Mouse (Mus musculus) urinary bladder, postnatal 4 days (tissue): ENCODE data around the gene Gm49366.
A peak's percentile ranks its signal among the peaks of the same experiment; 100 is the strongest.
"Not testable (repeated sequence)": the region's sequence is repeated elsewhere in the genome, so short reads cannot be mapped to it uniquely, and the experiment has no call there.

Experiments
- DNase-seq, 2 experiments: peaks; one replicate each; pipeline ENCODE4 v3.0.0; 2021 to 2022; ENCODE audit warnings: low spot score in 2 of 2

Gm49366 gene

DNA sequence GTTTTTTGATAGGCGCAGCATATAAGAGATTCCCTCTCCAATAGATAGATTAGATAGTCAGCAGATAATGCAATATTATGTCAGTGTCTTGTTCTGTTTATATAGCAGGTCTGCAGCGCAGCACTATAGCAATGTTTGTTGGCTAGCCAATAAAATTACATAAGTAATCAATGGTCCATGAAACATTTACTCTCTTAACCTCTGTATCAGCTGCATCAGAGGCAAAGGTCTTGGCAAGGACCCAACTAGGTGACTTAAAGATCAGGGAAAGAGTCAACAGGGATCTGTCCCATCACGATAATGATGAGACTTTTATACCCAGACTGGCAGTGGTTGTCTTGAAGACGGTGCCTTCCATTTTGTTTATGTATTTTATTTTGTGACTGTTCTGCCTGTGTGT is 5.9 kb upstream of the Gm49366 start:
- no peak for DNase-seq

DNA sequence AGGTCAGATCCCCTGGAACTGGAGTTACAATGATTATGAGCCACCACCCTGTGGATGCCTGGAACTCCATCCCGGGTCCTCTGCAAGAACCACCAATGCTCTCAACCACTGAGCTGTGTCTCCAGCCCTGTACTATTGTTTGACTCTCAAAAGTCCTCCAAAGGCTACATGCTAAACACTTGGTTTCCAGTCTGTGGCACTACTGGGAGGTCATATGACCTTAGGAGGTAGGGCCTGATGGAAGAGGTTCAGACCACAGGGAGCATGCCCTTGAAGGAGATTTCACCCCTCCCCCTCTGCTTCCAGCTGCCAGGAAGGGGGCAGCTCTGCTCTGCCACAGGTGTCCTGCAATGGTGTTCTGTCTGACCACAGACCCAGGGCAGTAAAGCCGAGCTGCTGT is 5.4 kb upstream of the Gm49366 start:
- DNase-seq, result not testable (repeated sequence)

DNA sequence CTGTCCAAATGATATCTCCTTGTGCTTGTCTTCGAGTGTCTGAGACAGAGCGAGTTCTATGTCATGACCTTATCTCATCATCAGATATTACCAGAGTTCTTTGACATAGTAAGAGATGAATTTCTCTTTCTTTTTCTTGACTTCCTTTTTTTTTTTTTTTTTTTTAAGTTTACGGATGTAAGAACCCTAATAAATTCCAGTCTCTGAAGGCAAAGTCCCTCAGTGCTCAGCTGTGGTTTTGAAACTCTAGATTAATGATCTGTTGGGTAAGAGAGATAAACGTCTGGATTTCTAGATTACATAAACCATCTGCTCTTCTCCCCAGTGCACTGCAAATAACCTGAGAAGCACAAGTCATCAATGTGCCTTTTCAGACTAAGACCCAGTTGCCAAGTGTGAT is 4.6 kb upstream of the Gm49366 start:
- DNase-seq, result no peak

DNA sequence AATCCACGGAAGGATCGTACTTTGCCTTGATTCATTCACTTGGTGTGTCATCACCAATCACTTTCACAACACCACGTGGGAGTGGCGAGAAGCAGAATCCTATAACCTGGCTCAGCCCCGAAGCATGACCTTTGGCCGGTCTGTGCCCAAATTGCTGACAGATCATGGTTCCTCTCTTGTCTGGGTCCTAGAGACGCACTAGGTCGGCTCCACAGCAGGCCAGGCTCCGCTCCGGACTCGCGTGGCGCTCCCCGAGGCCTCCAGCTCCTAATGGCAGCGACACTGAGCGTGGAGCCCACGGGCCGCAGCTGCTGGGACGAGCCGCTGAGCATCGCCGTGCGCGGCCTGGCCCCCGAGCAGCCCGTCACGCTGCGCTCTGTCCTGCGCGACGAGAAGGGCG is 494 bp upstream of the Gm49366 start, which contains the start of gene Acot4:
Gene Acot4, plus strand, starts transcription at position 139 of the 400 bp plus-strand sequence.
- DNase-seq, result not testable (repeated sequence)

DNA sequence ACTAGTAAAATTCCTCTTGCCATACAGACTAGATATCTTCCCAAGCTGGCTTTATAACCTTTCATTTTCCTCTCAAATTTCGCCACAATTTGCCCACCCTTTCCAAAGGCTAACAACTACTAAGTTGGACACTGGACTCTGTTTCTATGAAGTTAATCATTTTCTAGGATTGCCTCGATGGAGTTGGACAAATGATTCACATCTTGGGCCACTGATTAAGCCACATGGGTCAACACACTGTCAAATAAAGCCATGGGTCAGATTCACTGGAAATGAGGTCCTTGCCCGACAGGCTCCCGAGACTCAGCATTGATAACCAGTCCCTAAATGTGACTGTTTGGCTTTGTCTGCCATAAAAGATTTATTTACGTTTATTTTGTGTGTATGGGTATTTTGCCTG is 3.5 kb downstream of the Gm49366 start:
- no peak for DNase-seq

DNA sequence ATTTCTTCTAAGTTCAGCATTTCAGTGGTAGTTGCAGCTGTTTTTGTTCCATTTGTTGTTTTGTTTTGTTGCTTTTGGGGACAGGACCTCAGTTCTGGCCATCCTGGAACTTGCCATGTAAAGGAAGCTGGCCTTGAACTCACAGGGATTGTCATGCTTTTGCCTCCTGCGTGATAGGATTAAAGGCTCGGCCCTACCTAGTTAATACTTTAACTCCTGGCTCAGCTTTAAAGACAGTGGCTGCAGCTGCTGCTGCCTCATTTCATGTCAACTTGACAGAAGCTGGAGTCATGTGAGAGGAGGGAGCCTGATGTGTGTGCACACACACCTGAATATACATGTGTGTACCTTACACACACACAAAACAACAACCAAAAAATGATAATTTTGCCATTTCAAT is 5.3 kb downstream of the Gm49366 start:
- DNase-seq, result no peak

DNA sequence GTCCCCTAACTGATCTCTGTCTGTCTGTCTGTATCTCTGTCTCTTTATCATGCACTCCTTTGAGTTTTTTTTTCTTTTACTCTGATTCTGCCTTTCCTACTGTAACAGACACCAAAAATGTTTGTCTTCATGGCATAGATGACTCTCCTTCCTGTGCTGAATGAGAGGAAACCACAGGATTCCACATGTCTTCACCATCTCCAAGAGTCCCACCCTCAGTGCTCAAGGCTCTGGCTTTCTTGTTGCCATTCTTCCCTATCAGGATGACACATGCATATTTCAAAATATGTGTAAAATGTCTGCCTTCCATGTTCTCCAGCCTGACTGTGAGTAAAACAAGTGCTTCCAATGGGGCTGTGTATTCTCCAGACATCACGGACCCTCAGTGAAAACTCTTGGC is 8.2 kb downstream of the Gm49366 start:
- DNase-seq, result no peak

DNA sequence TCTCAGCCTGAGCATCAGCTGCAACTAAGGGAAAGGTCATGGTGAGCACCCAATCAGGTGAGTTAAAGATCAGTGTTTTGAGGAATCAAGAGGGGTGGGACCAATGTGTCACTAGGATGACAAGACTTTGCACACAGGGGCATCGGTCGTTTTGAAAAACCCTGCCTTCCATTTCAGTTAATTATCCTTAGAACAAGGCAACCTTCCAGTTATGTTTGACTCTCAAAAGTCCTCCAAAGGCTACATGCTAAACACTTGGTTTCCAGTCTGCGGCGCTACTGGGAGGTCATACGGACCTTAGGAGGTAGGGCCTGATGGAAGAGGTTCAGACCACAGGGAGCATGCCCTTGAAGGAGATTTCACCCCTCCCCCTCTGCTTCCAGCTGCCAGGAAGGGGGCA is 12.0 kb downstream of the Gm49366 start:
- DNase-seq, result not testable (repeated sequence)

DNA sequence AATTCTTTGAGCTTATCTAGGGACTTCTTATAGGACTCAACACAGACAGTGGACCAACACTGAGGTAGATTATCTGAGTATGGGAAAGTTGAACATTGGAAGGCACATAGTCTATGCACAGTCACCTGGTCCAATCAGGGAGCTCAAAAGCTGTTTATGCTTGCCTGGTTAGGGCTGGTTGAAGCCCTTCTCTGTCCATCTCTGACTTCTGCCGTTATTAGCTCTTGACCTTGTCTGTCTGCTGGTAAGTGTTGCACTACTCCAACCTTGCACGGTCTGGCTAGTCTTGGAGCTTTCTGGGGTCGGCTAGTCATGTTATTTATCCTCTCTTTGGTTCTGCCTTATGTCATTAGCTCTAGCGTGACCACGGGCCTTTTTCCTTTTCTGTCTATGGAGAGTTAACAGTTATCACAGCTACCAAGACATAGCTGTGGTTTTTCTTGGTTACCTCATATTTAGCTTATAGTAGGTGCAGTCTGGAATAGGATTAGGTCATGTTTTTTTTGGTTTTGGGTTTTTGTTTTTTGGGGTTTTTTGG is 13.3 kb downstream of the Gm49366 start, which contains the start of gene Acot3:
Gene Acot3, plus strand, starts transcription at position 208 of the 538 bp plus-strand sequence.
- no peak for DNase-seq

DNA sequence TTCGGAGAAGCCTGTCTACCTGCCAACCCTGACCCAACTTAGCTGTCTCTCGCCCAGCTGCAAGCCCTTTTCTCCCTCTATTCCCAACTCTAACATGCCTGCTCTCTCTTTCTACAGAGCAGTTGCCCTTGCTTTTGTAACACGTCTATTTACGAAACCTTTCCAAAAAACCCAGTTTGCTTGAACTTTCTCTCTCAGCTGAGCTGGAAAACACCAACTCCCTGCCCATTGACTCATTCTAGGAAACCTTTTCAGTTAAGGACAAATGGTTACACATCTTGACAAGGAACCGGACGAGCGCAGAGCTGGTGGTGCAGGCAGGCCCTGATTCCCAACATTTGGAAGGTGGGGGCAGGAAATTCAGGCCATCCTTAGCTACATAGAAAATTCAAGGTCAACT is 13.9 kb downstream of the Gm49366 start:
- no peak for DNase-seq

DNA sequence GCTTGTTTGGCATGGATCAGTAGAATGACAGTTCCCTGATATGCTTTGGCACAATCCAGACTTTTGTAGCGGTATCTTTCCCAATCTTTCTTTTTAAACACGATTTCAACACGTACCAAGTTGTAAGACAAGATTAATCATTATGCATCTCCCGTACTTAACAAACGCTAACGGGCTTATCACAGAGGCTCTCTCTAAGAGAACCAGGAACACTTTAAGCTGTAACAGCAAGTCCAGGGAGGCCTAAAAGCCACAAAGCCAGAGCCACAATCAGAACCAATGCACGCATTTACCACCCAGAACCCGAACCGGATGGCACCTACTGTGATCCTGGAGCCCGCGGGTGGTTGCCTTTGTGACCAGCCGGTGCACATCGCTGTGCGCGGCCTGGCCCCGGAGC is 14.4 kb downstream of the Gm49366 start:
- DNase-seq, result no peak

DNA sequence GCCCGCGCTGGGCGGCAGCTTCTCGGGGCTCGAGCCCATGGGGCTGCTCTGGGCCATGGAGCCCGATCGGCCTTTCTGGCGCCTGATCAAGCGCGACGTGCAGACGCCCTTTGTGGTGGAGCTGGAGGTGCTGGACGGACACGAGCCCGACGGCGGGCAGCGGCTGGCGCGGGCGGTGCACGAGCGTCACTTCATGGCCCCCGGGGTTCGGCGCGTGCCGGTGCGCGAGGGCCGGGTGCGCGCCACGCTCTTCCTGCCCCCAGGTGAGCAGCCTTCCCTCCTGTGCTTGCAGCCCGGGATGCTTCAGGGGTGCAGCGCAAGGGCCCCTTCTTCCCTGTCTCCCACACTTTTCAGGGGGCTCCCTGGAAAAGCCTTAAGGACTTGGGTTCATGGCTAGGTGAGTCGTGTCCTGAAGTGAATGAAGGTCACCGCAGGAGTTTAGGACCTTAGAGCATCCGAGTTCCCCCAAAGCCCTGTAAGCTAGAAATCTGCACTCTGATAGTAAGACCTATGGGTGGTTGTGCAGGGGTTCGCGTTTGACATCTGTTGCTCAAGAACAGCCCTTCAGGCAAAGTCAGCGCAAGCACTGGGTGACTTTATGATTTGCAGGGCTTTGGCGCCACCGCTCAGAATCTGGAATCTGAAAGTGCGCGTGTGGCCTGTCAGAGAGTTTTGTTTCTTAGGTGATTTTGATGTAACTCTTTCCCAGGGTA is 15.1 kb downstream of the Gm49366 start:
- DNase-seq, result no peak

DNA sequence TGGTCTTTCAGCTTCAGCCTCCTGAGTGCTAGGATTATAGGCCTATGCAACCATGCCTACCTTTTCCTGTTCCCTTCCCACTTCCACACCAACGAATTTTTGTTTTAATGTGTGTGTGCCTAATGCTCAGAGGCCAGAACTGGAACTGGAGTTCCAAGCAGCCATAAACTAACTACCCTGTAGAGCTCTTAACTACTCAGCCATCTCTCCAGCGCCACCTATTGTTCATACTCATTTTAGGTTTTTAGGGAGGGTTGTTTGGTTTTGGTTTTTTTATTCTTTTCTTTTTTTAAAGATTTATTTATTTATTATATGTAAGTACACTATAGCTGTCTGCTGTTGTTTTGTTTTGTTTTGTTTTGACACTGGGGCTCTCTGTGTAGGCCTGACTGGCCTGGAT is 22.2 kb downstream of the Gm49366 start:
- no peak for DNase-seq

DNA sequence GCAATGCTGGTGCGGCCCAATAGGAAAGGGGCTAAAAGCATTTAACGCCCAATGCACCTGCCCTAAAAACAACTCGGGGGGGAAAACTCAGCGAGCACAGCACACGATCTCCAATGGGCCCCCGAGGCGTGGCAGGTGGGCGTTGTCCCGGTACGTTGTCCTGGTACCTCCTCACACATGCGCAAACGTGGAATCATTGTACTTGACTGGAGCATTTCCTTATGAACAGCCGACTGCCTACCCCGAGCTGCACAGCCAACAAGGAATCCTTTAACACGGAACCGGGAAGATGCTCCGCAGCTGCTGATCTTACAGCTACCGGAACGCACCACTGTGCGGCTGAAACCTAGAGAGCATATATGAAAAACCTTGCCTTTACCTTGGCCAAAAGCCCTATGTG is 23.6 kb downstream of the Gm49366 start:
- DNase-seq, result no peak

DNA sequence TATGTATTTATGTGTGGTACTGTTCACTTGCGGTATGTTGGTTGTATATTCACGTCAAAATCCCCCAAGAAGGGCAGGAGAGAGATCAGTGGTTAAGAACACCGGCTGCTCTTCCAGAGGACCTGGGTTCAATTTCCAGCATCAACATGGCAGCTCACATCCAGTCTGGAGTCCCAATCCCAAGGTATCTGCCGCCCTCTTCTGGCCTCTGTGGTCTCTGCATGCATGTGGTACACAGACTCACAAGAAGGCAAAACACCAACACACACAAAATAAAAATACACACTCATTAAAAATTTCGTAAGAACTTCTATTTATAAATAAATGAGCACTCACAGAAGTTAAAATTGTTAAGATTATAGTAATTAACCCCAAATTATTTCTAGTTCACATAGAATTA is 24.5 kb downstream of the Gm49366 start:
- DNase-seq, result no peak

DNA sequence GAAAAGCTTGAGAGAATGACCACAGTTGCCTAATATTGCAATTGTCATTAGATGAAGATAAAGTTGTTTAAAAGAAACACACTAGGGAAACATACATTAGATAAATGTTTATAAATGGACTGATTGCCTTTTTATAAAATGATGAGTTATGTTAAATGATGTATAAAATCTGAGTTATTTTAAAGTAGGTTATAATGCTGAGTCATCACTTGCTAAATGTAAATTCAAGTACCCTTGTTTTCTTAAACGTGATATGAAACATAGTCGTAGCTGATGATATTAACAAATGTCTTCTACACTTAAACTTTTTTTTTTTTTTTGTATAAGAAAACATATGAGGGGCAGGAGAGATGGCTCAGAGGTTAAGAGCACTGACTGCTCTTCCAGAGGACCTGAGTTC is 25.1 kb downstream of the Gm49366 start:
- no peak for DNase-seq

DNA sequence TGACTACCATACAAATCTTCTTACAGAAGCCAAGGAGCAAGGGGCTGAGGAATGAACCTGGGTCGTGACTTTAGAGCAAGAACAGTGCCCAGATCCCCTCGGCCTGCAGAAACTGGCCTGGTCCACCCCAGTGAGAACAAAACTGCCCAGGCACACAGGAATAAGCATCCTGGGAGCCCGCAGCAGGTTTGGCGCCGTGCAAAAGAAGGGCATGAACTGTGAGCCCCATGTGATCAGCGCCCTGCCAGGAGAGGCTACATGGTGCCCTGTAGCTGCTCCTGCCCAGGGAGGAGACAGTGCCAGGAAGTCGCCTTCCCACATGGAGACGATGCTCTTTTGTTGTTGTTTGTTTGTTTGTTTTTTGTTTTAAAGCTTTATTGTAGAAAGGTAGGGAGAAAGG is 25.9 kb downstream of the Gm49366 start:
- no peak for DNase-seq

DNA sequence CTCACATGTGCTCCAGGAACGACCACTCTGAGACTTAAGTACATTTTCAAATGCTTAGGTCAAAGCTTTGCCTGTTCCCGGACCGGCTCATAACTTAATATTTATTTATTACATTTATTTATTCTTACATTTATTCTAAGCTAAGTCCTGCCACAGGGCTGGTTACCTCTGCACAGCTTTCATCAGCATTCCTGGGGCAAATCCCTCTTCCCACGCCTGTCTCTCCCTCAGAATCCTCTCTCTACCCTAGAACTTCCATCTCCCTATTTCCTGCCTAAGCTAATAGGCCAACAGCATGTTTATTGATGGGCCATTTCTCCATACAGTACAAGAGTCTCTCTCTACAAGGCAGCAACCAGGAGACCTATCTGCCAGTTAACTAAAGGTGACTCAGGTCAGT is 29.0 kb downstream of the Gm49366 start:
- no peak for DNase-seq

DNA sequence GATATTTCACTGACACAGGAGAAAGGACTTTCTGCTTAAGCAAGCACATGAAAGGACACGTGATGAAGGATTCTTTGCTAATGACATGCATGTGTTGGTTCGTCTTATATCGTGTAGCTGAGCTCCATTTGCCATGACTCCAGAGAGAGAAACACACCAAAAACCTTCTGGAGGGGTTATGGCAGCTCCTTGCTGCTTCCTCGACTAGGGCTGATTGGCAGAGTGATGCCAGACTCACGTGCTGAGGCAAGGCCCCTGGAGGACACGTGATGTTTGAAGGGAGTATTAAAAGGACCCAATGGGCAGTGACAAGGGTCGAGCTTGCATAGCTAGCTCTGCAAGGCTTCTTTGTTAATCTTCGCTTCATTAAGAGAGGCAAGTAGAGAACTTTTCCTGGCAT is 29.6 kb downstream of the Gm49366 start:
- DNase-seq, result no peak

DNA sequence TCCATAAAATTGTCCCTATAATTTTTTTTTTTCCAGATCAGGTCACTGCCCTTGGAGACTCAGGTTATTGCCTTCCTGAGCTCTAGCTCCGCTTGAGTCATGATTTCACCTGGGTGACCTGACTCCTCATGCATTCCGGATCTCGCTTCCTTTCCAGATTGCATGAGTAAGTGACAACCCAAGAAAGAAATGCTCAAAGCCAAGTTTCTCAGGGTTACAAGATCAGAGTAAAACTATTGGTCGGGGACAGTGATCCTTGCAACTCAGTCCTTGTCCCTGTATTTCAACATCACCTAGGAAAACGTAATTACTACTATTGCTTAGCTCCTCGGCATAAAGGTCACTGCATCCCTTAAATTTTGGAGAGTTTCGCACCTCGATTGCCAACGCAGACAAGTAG is 30.3 kb downstream of the Gm49366 start, which contains the start of gene Acot5:
Gene Acot5, plus strand, starts transcription at position 340 of the 400 bp plus-strand sequence.
- no peak for DNase-seq

DNA sequence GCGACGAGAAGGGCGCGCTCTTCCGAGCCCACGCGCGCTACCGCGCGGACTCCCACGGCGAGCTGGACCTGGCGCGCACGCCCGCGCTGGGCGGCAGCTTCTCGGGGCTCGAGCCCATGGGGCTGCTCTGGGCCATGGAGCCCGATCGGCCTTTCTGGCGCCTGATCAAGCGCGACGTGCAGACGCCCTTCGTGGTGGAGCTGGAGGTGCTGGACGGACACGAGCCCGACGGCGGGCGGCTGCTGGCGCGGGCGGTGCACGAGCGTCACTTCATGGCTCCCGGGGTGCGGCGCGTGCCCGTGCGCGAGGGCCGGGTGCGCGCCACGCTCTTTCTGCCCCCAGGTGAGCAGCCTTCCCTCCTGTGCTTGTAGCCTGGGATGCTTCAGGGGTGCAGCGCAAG is 30.8 kb downstream of the Gm49366 start:
- DNase-seq, result peak in 1 of 2 experiments; percentile 24

DNA sequence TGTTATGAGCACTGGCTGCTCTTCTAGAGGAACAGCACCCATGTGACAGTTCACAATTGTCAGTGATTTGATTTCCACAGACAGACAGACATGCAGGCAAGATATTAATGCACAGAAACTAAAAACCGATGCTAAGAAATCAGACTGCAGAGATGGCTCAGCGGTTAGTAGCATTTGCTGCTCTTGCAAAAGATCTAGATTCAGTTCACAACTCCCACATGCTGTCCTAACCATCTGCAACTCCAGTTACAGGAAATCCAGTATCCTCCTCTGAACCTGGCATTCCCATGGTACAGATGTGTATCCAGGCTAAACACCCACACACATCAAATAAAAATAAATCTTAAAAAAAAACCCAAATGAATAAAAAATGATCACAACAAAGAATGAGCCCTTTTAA is 33.0 kb downstream of the Gm49366 start:
- DNase-seq, result no peak

DNA sequence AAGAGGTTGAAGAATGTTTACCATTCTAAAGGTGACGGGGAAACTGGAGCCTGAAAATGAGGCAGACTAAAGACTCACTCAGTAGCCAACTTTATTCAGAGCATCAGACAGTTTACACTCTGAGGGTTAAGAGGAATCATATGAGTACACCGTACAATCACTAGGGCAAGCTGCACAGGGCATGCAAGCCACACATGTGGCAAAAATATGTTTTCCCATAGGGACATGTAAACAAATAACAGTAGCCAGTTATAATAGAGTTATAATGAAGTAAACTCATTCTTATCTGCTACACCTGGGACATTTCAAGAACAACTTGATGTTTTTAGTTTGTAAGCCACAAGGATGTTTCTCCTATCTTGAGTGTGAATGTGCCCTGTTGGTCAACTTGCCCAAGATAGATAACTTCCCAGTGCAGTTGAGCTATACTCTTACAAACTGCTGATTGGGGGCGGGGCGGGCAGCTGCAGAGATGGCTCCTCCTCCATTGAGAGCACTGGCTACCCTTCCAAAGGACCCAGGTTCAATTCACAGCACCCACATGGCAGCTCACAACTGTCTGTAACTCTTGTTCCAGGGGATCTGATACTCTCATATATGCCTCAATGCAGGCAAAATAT is 38.7 kb downstream of the Gm49366 start:
- DNase-seq, result no peak
